Mouse (Mus musculus) erythroblast, embryonic 14.5 days (primary cell): Measurements from ENCODE around the gene Fbxo17.

Experiments
- GATA1 ChIP-seq: IDR thresholded peaks from 2 replicates; pipeline ENCODE4 v1.6.1; 2012; ENCODE audit warnings: low read length, inconsistent platforms, mixed read lengths
- TAL1 ChIP-seq: IDR thresholded peaks from 3 replicates; pipeline ENCODE4 v1.6.1; 2012; ENCODE audit warnings: low read length, inconsistent platforms, mixed read lengths

GRCm38 (mm10) chr7:28769414-28769958, 52.9 kb downstream of the Fbxo17 start:
- TF ChIP-seq GATA1 (no peak), TAL1 (no peak)
